24 mouse cellular contexts compared by ENCODE assay signal in genomic region chr16:92420641-92421040, GRCm38 (mm10). TPM values are rescaled to one million over a fixed set of nuclear protein-coding genes. Genes with fewer than 3 reads are reported as not detected.
A peak's percentile ranks its signal among the peaks of the same experiment; 100 is the strongest.
DNase-seq lines count a peak whose midpoint lies in the region; ATAC-seq and TF ChIP-seq lines count a peak whose summit lies in the region.
"Had no signal": no experiment of that assay in that cellular context is flagged by ENCODE, and none has a peak within 500 bp of the region (broad histone marks: within the 10 kb centered on the region; RNA-seq: fewer than 3 reads in every experiment).

No protein-coding gene starts in this region.

- no peak for ATAC-seq in CD4-positive, CD25-positive, alpha-beta regulatory T cell, adult 4 months
- ATAC-seq: activated CD4-positive, CD25-positive, alpha-beta regulatory T cell, adult 4 months; forebrain, embryonic 14.5 days; forebrain, embryonic 16.5 days; Patski had no signal

- peak overlapping the region; percentile 7; the same call in 1 of the 2 replicates for H3K4me3 ChIP-seq in E14TG2a.4 (replicated peaks; ENCODE audit: low read length)
- H3K4me3 ChIP-seq: embryonic facial prominence, embryonic 13.5 days; embryonic facial prominence, embryonic 15.5 days; erythroblast, embryonic 14.5 days; forebrain, embryonic 10.5 days; forebrain, embryonic 12.5 days had no signal

- TF ChIP-seq CTCF in E14TG2a.4 (conservative IDR thresholded peaks at IDR 0.05; ENCODE audit: low read length): no peak

- H3K9me3 ChIP-seq in E14TG2a.4 (ENCODE audit: low read length): no peaks in the 10 kb centered on the region
- H3K9me3 ChIP-seq: embryonic facial prominence, embryonic 13.5 days; embryonic facial prominence, embryonic 15.5 days; forebrain, embryonic 10.5 days; forebrain, embryonic 12.5 days; G1E had no signal

- DNase-seq in ES-CJ7 (ENCODE audit: low read depth, low spot score) (peak; percentile 35), ZHBTc4 (ENCODE audit: low read depth, low spot score) (peak; percentile 70)
- DNase-seq in layer of hippocampus, adult 8-10 months (ENCODE audit: low spot score in 2 of 2): no peak
- DNase-seq in right cerebral cortex, adult 18-20 months: no peak
- DNase-seq: adrenal gland, adult 8-10 months; adrenal gland, postnatal 36 days; cerebellum, adult 11-12 months; cerebellum, adult 2 months; cerebellum, adult 9-10 months; cerebellum, postnatal 10 days; cerebellum, postnatal 25 days had no signal

- peaks cover 44% of the 10 kb centered on the region for H3K4me1 ChIP-seq in E14TG2a.4 (replicated peaks; ENCODE audit: low read depth, low read length)

- H3K36me3 ChIP-seq in E14TG2a.4 (ENCODE audit: insufficient read depth, low read length): peaks cover 16% of the 10 kb centered on the region
- H3K36me3 ChIP-seq: embryonic facial prominence, embryonic 15.5 days had no signal

- no peaks in the 10 kb centered on the region for H3K27me3 ChIP-seq in E14TG2a.4 (ENCODE audit: insufficient read depth, low read length)
- H3K27me3 ChIP-seq: CH12.LX; embryonic facial prominence, embryonic 13.5 days; embryonic facial prominence, embryonic 15.5 days; forebrain, embryonic 12.5 days; Patski had no signal

RNA-seq across cellular contexts. Expression of gene Rcan1, which starts 50.0 kb away (rescaled TPM):
- 10 to 100 TPM; 42.4 to 47.6 (median 45.9) TPM for total RNA-seq in layer of hippocampus, adult 8-10 months (2022)
- 1 to 10 TPM; 1.2 to 2.7 TPM for polyA plus RNA-seq in CD4-positive, CD25-positive, alpha-beta regulatory T cell, adult 4 months (2017; shearing (Covaris generic))

Comparison
In these comparisons a context has a peak if more than half of its experiments do, and no peak if none do; other contexts are left out.
1. DNase-seq: peak in ES-CJ7 (single experiment) and ZHBTc4 (single experiment); none in layer of hippocampus, adult 8-10 months (0 of 2) and right cerebral cortex, adult 18-20 months (single experiment).